Mouse (Mus musculus): Measurements from ENCODE around the gene Cdkn2c. TPM values are rescaled to one million over a fixed set of nuclear protein-coding genes. Genes with fewer than 3 reads are reported as not detected.
A peak's percentile ranks its signal among the peaks of the same experiment; 100 is the strongest.
"Not testable (repeated sequence)": the region's sequence is repeated elsewhere in the genome, so short reads cannot be mapped to it uniquely, and the experiment has no call there.

Gene Cdkn2c
- polyA plus RNA-seq (2017; shearing (Covaris generic)), result 10 to 100 TPM; 26.3 to 28.6 TPM

DNA sequence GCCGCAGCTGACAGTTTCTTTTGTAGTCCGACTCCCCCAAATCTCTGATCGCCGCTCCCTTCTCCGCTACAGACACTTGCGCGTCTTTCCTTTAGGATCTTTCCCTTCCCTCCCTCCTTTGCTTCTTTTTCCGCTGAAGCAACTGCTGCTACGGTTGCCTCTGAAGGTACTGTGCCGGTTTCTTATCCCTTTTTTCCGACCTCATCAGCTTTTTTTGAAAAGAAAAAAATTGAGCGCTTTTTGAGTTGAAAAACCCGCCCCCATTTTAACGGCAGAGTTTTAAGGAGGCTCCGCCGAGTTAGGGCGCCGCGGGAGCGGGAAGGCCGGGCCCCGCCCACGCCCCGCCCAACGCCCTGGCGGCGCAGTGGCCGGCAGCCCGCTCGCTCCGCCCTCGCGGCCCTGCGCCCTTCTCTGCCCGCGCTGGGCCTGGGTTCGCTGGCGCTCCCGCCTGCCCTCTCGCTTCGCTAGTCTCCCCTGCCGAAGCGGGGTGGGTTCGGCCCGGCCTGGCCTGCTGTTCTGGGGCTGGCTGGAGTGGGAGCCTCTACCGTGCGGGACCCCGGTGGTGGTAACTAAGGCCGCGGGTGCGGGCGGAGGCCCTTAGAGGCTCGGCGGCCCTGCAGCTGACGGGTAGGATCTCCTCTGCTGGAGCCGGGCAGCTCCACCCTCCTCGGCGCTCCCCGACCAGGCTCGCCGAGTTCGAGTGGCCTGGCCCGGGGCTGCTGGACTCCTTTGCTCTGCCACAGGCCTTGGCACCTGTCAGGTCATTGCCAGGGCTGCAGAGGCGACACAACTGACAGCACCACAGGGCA lies at the start of gene Cdkn2c:
Cdkn2c (minus strand) TSS at position 729 of the 809 bp plus-strand sequence.
- ATAC-seq, result peak; percentile 50

GRCm38 (mm10) chr4:109705349-109705748 lies 38.4 kb upstream of the Cdkn2c start:
- ATAC-seq, result no peak

DNA sequence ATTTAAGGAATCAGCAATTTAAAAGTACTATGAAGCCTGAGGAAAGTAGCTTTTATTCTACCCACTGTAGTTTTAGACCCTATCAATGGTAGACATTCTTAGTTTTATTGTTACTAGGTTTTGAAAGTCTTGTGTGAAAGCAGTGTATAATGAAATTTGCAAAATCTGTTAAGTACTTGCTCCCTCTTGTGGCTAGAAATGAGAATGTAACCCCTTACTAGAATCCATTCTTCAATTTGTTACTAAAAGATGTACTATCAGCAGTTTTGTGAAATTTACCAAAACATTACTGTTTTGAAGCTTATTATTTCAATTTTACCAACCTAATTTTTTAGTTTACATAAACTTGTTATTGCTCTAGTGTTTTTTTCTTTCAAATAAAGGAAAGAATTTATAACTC lies 36.6 kb upstream of the Cdkn2c start:
- ATAC-seq, result no peak

DNA sequence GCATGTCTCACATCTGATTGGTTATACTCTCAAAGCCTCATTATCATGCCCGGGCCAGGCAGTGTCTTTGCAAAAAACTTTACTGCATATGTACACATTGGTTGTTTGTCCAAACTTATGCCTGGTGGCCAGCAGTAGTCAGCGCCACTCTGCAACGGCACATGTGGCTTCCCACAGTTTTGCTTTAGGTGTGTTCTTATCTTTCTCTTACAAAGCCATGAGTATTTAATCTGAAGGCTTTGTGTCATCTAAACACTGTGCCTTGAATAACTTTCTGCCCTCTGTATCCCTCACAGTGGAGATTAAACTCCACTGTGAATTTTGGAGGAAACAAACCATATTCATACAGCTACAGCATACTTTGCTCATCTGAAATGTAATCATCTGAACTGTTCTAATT lies 33.7 kb upstream of the Cdkn2c start:
- not testable (repeated sequence) for ATAC-seq

DNA sequence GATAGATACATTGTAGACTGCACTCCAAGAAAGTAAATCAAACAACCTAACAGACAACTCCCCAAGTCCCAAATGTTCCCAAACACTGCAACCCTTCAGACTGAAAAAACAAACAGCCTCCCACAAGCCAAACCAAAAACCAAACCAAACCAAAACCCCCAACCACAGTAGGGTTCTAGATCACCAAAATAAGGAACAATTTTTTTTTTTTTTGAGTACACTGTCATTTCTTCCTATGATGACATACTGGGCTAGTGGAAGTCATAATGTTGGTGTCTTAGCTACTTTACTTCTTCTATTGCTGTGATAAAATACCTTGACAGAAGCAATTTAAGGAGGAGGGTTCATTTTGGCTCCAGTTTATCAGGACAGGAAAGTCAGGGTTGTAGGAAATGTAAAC lies 25.7 kb upstream of the Cdkn2c start:
- no peak for ATAC-seq

- ATAC-seq, result no peak
Measured at GRCm38 (mm10) chr4:109683561-109683960, 16.6 kb upstream of the Cdkn2c start.

GRCm38 (mm10) chr4:109677221-109677620 lies 10.2 kb upstream of the Cdkn2c start:
- ATAC-seq, result no peak

- ATAC-seq, result peak; percentile 92
Measured at GRCm38 (mm10) chr4:109676218-109677215, 9.5 kb upstream of the Cdkn2c start, which contains the start of gene Faf1. Gene Faf1 (plus strand): TSS chr4:109676588.

DNA sequence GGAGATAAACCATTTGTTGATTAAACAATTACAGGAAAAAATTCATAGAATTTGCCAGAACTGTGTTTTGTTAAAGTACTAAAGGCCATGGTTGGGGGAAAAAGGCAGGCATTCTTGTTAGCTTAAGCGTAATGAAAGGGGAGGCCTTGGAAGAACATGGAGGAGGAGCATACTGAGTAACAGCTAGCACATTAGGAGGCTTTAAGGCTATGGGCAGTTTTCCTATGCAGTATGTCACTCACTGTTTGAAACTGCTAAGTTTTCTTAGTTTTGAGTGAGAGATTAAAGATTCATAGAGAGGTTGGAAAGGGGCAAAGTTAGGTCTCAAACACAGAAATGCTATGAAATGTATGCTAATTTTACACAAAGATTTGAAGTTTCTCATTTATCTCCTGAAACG lies 7.1 kb upstream of the Cdkn2c start:
- ATAC-seq, result no peak

DNA sequence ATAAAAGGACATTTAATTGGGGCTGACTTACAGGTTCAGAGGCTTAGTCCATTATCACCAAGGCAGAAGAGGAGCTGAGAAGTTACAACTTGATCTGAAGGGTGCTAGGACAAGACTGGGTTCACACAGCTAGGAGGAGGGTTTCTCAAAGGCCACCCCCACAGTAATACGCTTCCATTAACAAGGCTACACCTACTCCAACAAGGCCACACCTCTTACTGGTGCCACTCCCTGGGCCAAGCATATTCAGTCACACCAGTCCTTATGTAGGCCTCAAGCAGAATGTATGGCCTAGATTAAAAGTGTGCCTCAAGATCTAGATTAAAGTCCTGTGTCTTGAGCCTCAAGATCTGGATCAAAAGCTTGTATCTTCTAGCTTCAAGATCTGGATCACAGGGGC lies 5.0 kb upstream of the Cdkn2c start:
- no peak for ATAC-seq

DNA sequence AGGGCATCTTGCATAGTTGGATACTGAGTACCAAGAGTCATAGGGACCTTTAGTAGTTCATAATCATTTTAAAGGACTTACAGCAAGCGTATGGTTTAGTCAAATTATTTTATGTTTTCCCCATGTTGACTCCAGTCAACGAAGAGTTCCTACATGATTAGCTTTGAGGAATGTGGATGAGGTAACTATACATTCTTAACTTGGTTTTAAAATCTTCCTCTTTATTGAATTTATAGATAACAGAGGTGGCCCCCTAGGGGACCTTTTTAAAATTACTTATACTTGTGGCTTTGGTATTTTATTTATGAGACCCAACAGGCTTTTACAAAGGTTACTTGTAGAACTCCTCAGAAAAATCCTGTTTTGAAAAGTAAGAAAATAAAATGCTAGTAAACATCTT lies 3.2 kb upstream of the Cdkn2c start:
- ATAC-seq, result no peak

GRCm38 (mm10) chr4:109667518-109667917 lies 529 bp upstream of the Cdkn2c start:
- ATAC-seq, result no peak

DNA sequence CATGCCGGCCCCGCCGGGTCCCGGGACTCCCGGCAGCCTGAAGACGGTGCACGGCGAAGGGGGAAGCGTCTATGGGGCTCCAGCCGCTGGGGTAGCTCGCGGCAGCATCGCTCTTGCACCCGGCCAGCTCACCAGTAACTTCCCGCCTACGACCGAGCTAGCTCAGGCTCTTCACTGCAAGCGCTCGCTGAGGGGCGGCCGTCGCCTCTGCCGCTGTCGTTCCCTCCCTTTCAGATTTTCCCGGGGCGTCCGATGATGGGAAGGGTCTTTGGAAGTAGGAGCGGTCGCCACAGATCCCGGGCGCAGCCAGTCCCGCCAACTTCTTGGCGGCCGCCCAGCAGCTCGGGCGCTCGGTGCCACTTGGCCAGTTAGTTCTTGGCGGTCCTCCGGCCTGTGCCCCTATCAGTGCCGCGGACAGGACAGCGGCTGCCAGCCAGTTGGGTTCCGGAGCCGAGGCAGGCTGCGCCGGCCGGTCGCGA lies 968 bp downstream of the Cdkn2c start:
- peak; percentile 29 for ATAC-seq

- peak; percentile 53 for ATAC-seq
Measured at GRCm38 (mm10) chr4:109665101-109665981, 1.6 kb downstream of the Cdkn2c start.

DNA sequence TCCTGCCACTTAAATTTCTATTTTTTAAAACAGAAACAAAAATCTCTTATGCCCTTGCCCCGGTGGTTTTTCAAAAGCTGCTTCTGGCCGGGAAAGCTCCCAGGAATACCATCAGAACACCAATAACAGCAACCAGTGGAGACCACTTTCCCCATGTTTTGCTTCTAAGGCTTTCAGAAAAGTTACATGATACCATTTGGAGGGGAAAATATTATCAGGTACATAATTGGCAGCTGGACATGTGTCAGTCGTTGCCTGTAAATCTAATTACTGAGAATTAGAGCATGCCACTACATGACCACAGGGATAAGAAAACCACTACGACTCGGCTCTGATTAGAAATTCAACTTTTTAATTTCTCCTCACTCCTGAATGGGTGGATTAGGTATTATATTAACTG lies 2.9 kb downstream of the Cdkn2c start:
- ATAC-seq, result no peak

DNA sequence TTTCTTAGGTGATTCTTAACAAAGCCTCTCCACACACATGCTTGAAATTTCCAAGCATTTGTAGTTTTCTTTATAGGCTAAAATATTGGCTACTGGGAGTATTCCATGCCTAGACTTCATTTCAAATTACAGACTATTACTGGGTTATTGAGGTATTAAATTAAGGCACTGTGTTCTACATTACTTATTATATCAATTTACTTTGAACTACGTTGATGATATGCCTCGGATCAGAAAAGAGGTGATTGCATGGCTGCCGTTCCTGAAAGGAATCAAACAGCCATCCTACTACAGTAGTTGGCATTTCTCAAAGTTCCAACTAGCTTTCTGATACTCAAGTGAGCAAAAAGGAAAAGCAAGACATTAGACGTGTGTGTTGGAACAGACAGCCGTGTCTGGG lies 4.7 kb downstream of the Cdkn2c start:
- no peak for ATAC-seq

GRCm38 (mm10) chr4:109661183-109661582 lies 5.8 kb downstream of the Cdkn2c start:
- ATAC-seq, result no peak

- no peak for ATAC-seq
Measured at GRCm38 (mm10) chr4:109660568-109660967, 6.4 kb downstream of the Cdkn2c start.

DNA sequence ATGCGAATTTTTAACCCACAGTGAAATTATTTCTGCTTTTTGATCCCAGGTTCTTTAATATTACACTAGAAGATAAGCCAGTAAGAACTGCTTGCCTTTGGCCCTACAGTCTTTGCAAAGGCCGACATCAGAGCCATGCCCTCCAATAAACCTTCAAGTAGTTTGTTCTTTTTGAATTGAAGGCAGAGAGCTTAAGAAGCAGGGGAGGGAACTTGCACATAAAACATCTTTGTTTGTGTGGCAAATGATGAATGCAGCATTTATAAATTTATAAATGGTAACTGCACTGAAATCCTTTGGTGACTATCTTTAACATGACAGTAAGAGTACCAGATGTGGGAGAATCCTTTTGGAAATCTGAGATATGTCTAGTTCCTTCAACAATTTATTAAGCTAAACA lies 7.4 kb downstream of the Cdkn2c start:
- ATAC-seq, result no peak

DNA sequence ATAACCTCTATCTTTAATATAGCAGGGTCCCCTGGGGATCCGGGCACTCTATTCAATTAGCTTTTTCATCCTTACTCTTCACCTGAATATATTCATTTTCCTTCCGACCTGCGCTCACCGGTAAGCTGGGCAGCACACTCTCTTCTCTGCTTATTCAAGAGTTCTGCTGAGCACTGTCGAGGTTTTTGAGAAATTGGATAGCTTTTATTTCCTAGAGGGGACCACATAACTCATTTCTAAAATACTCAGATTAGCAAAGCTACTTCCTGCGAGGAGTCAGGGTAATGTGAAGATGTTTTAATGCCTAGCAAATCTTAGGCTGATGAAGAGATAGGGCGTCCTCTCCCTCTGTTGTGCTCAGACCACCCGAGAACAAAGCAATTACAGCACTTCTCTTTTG lies 8.2 kb downstream of the Cdkn2c start:
- no peak for ATAC-seq

- ATAC-seq, result peak; percentile 48
Measured at GRCm38 (mm10) chr4:109657851-109658500, 9.0 kb downstream of the Cdkn2c start.
